Mouse (Mus musculus) urinary bladder, postnatal 14 days (tissue): ENCODE data around the gene Gm20532.

Experiments used
- DNase-seq: peaks from one replicate; pipeline ENCODE4 v3.0.0; 2021; ENCODE audit warnings: low spot score

The Gm20532 gene

GRCm38 (mm10) chr2:26596898-26597297, 10.5 kb downstream of the Gm20532 start:
- no peak for DNase-seq

- no peak for DNase-seq
Observed at GRCm38 (mm10) chr2:26597810-26598209, 11.4 kb downstream of the Gm20532 start.

- no peak for DNase-seq
Observed at GRCm38 (mm10) chr2:26598462-26598861, 12.0 kb downstream of the Gm20532 start.

- no peak for DNase-seq
Observed at GRCm38 (mm10) chr2:26599965-26600364, 13.5 kb downstream of the Gm20532 start.

- DNase-seq = no peak
Observed at GRCm38 (mm10) chr2:26600664-26601063, 14.2 kb downstream of the Gm20532 start.

- no peak for DNase-seq
Observed at GRCm38 (mm10) chr2:26601595-26601994, 15.2 kb downstream of the Gm20532 start.

GRCm38 (mm10) chr2:26602631-26603030, 16.2 kb downstream of the Gm20532 start:
- no peak for DNase-seq

- DNase-seq = no peak
Observed at GRCm38 (mm10) chr2:26603159-26603558, 16.7 kb downstream of the Gm20532 start.

- peak; percentile 85 for DNase-seq
Observed at GRCm38 (mm10) chr2:26603720-26604671, 17.6 kb downstream of the Gm20532 start, which contains the start of gene Agpat2. Agpat2 (minus strand) TSS chr2:26604417.

GRCm38 (mm10) chr2:26605331-26605730, 18.9 kb downstream of the Gm20532 start:
- DNase-seq = no peak

GRCm38 (mm10) chr2:26606579-26606978, 20.1 kb downstream of the Gm20532 start:
- no peak for DNase-seq

- no peak for DNase-seq
Observed at GRCm38 (mm10) chr2:26607056-26607910, 20.8 kb downstream of the Gm20532 start.

GRCm38 (mm10) chr2:26608781-26609180, 22.3 kb downstream of the Gm20532 start:
- no peak for DNase-seq

GRCm38 (mm10) chr2:26609261-26609661, 22.8 kb downstream of the Gm20532 start:
- no peak for DNase-seq

GRCm38 (mm10) chr2:26610526-26610925, 24.1 kb downstream of the Gm20532 start:
- no peak for DNase-seq

- no peak for DNase-seq
Observed at GRCm38 (mm10) chr2:26611054-26611453, 24.6 kb downstream of the Gm20532 start.

- no peak for DNase-seq
Observed at GRCm38 (mm10) chr2:26611896-26612295, 25.5 kb downstream of the Gm20532 start.

- peak; percentile 11 for DNase-seq
Observed at GRCm38 (mm10) chr2:26614903-26615302, 28.5 kb downstream of the Gm20532 start.

GRCm38 (mm10) chr2:26615459-26616124, 29.2 kb downstream of the Gm20532 start:
- no peak for DNase-seq

- DNase-seq = no peak
Observed at GRCm38 (mm10) chr2:26617331-26617730, 30.9 kb downstream of the Gm20532 start.

- DNase-seq = no peak
Observed at GRCm38 (mm10) chr2:26617928-26618327, 31.5 kb downstream of the Gm20532 start.

GRCm38 (mm10) chr2:26621246-26621645, 34.8 kb downstream of the Gm20532 start:
- no peak for DNase-seq
